Mouse (Mus musculus) thymus, adult 2 months (tissue): ENCODE measurements around the gene Adtrp.

Experiments used
- CTCF ChIP-seq: fragments of 200-500 bp; IDR thresholded peaks from 2 replicates; pipeline ENCODE4 v1.5.1; 2012; ENCODE audit warnings: mild to moderate bottlenecking, control low read depth, low read length, moderate library complexity, borderline replicate concordance; ENCODE audit not compliant: control insufficient read depth, poor library complexity, insufficient read depth; ENCODE audit errors: extremely low read depth
- POLR2A ChIP-seq: fragments of 200-500 bp; IDR thresholded peaks from 2 replicates; pipeline ENCODE4 v1.6.1; 2012; ENCODE audit warnings: mild to moderate bottlenecking, low read length, control low read depth, moderate library complexity; ENCODE audit not compliant: control insufficient read depth, poor library complexity, insufficient read depth; ENCODE audit errors: extremely low read depth

DNA sequence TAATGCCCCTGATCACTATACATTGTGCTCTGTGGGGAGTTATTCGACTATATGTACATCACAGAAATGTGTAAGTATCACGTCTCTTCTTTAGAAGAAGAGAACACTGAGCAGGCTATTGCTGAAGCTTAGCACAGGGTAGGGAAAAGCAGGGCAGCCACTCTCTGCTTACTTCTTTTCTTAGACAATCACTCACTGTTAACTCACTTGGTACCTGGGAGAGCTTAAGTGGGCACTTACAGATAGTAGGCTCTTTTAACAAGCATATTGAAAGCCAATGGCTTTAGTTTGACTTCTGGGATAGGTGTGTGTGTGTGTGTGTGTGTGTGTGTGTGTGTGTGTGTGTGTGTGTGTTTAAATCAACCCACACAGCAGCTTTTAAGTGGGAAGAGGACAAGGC is 20.0 kb upstream of the Adtrp start:
- TF ChIP-seq POLR2A = no peak
- no peak for TF ChIP-seq CTCF
